Mouse (Mus musculus) left cerebral cortex, adult 9 months (tissue): ENCODE measurements around the gene Sgk2.

Experiments used
- DNase-seq, 2 experiments: peaks; one replicate each; pipeline ENCODE4 v3.0.0; 2022; ENCODE audit warnings: low spot score in 2 of 2

Sgk2 gene

DNA sequence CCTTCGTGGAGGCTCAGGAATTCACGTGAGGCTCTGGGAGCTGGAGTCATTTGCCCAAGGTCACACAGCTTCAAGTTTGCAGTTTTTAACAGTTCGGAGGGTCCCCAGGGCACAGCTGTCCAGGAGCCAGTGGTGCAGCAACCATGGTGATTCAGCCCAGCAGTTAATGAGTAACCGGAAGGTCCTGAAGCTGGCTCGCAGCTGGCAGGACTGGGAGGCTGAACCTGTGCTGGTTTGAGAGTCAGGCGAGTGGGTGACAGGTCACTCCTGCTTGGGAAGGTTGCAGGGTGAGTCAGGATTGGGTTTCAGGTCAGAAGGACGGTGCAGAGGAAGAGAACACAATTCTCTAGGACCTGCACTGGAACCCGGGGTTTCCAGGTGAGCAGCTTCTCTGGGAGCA is at the start of gene Sgk2:
Gene Sgk2 (plus strand): TSS at position 113 of the 400 bp plus-strand sequence.
- DNase-seq = no peak

- no peak for DNase-seq
Measured at GRCm38 (mm10) chr2:162939562-162939961, 47.6 kb upstream of the Sgk2 start.

GRCm38 (mm10) chr2:162943148-162943846 is 43.8 kb upstream of the Sgk2 start, which contains the start of gene L3mbtl1:
TSS of gene L3mbtl1 (plus strand) at chr2:162943472.
- DNase-seq = peak in 1 of 2 experiments; percentile 50

- no peak for DNase-seq
Measured at GRCm38 (mm10) chr2:162943931-162944330, 43.2 kb upstream of the Sgk2 start.

GRCm38 (mm10) chr2:162946964-162947363 is 40.2 kb upstream of the Sgk2 start:
- DNase-seq = no peak

GRCm38 (mm10) chr2:162947736-162948135 is 39.4 kb upstream of the Sgk2 start:
- peak in 1 of 2 experiments; percentile 38 for DNase-seq

GRCm38 (mm10) chr2:162948221-162948620 is 38.9 kb upstream of the Sgk2 start:
- no peak for DNase-seq

GRCm38 (mm10) chr2:162950776-162951175 is 36.4 kb upstream of the Sgk2 start:
- DNase-seq = no peak

- no peak for DNase-seq
Measured at GRCm38 (mm10) chr2:162956843-162957242, 30.3 kb upstream of the Sgk2 start.

GRCm38 (mm10) chr2:162961321-162961720 is 25.8 kb upstream of the Sgk2 start:
- DNase-seq = no peak

GRCm38 (mm10) chr2:162966734-162967133 is 20.4 kb upstream of the Sgk2 start:
- no peak for DNase-seq

DNA sequence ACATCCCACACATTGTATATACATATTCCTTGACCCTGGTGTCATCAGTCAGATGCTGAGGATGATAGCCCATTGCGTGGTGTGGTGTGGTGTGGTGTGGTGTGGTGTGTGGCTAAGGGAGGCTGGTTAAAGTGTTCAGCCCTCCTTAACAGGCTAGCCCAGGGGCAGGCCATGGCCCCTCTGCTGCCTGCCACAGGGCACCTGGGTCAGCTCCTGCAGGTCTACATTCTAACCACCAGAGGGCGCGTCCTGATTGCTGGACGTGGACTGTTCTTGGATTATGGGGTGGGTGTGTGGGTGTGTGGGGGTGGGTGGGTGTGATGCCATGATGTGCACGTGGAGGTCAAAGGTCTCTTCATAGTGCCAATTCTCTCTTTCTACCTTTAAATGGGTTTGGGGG is 18.8 kb upstream of the Sgk2 start:
- peak in 1 of 2 experiments; percentile 31 for DNase-seq

DNA sequence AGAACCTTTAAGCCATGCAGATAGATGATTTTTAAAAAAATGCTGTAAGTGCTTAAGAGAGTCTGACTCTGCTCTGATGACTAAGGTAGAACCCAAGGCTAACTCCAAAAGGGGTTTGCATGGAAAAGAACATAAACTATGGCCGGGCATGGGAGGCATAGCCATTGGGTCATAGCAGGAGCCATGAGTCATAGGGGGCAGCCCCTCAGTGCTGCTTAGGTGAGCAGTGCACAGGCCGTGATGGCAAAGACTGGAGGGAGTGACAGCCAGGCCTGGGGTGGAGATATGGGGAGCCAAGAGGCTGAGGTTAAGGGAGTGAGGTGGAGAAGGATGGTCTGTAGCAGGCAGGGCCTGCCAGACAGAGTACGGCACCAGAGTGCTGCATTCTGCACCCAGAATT is 18.0 kb upstream of the Sgk2 start:
- no peak for DNase-seq

GRCm38 (mm10) chr2:162970896-162971295 is 16.2 kb upstream of the Sgk2 start:
- DNase-seq = no peak

- no peak for DNase-seq
Measured at GRCm38 (mm10) chr2:162972752-162973151, 14.4 kb upstream of the Sgk2 start.

DNA sequence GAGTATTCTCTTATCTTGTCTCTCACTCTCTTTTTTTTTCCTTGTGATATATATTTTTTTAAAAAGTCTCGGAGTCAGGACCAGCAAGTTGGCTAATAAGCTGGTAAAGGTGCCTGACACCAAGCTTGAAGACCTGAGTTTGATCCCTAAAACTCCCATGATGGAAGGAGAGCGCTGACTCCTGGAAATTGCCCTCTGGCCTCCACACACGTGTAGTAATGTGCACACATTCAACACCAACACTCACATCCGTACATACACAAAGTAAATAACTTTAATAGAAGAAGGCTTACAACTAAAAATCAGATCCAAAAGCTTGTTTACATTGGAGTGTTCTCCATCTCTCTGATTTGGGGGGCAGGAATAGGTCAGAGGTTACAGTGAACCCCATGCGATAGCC is 13.9 kb upstream of the Sgk2 start:
- no peak for DNase-seq

- no peak for DNase-seq
Measured at GRCm38 (mm10) chr2:162973637-162974036, 13.5 kb upstream of the Sgk2 start.

DNA sequence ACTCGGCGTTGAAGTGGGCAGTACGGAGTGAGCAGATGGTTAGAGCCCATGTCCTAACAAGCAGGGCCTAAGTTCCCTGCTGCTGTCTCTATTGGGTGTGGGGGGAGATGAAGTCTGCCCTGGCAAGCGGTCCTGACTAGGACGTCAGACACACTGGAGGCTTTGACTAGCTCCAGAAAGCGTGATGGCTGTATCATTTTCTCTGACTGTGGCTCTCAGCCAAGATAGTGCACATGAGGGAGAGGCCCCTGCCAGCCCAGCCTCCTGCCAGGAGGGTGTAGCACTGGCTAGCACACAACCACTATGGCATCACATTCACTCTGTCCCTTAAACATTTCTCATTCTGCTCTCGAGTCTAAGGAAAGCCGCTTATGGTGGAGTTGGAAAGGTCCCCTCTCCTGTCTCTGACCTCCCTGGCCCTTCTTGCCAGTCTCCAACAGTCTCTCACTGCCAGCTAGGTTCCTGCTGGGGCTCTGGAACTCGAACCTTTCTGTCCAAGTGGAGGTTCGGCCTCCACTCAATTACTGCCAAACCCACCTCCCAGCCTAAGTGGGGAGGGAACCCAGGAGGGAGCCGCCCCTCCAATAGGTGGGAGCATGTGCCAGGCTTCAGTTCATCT is 11.9 kb upstream of the Sgk2 start:
- DNase-seq = peak in 1 of 2 experiments; percentile 28

DNA sequence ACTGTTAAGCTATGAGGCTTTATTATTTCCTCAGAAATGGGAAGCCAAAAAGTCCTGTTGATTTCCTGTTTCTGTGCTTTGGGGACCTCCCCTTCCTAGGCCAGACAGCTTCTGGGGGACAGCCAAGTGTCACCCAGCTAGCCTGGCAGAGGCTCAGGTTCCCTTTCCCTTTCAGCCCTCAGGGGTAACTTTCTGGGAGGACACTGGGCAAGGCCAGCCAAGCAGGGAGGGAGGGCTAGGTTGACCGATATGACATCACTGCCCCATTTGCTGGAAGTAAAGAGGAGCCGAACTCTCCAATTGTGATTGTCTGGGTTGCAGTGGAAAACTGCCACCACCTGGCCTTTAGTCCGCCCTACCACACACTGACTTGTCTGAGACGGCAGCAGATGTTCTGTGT is 11.1 kb upstream of the Sgk2 start:
- DNase-seq = no peak

GRCm38 (mm10) chr2:162984381-162984780 is 2.7 kb upstream of the Sgk2 start:
- no peak for DNase-seq

DNA sequence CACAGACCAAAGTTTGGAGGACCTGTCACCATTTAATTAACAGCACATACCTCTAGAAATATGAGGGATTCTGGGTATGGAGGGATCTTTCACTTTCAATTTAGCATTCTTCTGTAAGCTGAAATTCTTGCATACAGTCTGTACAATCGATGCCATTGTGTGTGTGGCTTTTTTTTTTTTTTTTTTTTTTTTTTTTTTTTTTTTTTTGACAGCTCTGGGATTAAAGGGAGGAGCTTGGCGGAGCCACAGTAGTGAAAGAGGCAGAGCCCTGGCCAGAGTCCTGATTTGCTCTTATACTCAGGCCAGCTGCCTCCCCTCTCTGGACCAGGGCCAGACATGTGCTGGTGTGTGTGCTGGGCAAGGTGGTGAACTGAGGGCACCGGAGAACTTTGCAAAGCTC is 1.2 kb upstream of the Sgk2 start:
- no peak for DNase-seq

- DNase-seq = no peak
Measured at GRCm38 (mm10) chr2:162986764-162987163, 366 bp upstream of the Sgk2 start.

GRCm38 (mm10) chr2:162988235-162988634 is 1.1 kb downstream of the Sgk2 start:
- DNase-seq = no peak
